Comparison of ENCODE assay signal across 12 mouse cellular contexts in the genomic region with DNA sequence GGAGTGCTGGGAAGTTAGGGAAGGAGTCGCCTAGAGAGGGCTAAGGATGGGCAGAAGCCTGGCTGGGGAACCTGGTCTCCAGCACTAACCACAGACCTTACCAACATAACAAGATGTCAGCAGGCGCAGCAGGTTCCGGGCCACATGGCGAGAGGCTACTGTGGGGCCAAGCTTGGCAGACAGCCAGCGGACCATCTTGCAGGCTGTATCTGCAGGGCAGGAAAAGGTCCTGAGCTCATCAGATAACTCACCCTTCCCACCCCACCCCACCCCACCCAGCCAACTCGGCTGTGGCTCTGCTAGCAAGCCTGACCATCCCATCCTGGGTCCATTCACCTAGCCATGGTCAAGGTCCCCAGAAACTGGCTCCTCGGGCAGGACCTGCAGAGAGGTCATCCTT. TPM values are rescaled to one million over a fixed set of nuclear protein-coding genes. Genes with fewer than 3 reads are reported as not detected.
DNase-seq lines count a peak whose midpoint lies in the region; ATAC-seq and TF ChIP-seq lines count a peak whose summit lies in the region.
"Had no signal": no experiment of that assay in that cellular context is flagged by ENCODE, and none has a peak within 500 bp of the region (broad histone marks: within the 10 kb centered on the region; RNA-seq: fewer than 3 reads in every experiment).

No protein-coding gene starts in this region.

- H3K27ac ChIP-seq in gastrocnemius, adult 2 months, result no peak overlapping the region

- intact Hi-C loops in gastrocnemius, adult 2 months (cut with DNase I), result no loop called here

- ATAC-seq in megakaryocyte-erythroid progenitor cell, adult 5-6 weeks (replicated peaks; ENCODE audit: low FRiP score, low TSS enrichment, poor library complexity, severe bottlenecking), result no peak
- ATAC-seq: Patski had no signal

- no peak for TF ChIP-seq CTCF in gastrocnemius, adult 2 months (IDR thresholded peaks at IDR 0.05)

- H3K4me3 ChIP-seq in gastrocnemius, adult 2 months, result no peak overlapping the region

- peak; percentile 90 for DNase-seq in heart, adult 11 months
- DNase-seq in heart, postnatal 4 days, result no peak
- peak; percentile 75 for DNase-seq in spleen, adult 12 weeks (ENCODE audit: low spot score)
- no peak for DNase-seq in spleen, adult 18-20 months
- peak; percentile 95 for DNase-seq in liver
- no peak for DNase-seq in embryo, embryonic 10 days (ENCODE audit: low spot score)
- DNase-seq in gastrocnemius, adult 2 months, result no peak
- DNase-seq: adrenal gland, postnatal 14 days; B cell, adult 2 months; kidney, postnatal 4 days had no signal

RNA-seq across cellular contexts. Expression of gene Wdr81, which starts 4.8 kb away (rescaled TPM):
- 1 to 10 TPM; 5.2 to 6.0 TPM for total RNA-seq in heart, postnatal 4 days (2021)
- 24.6 and 32.2 TPM in 2 replicates for total RNA-seq in megakaryocyte-erythroid progenitor cell, adult 5-6 weeks (2014; fragmentation: Nextera tagmentation)
- 7.1 and 23.4 TPM in 2 replicates for total RNA-seq in megakaryocyte-erythroid progenitor cell, adult 5-6 weeks (2017)
- 1 to 10 TPM; 4.9 to 6.4 TPM for total RNA-seq in gastrocnemius, adult 2 months (2021)

RNA-seq across cellular contexts. Expression of gene Serpinf2, which starts 10.3 kb away (rescaled TPM):
- under 1 TPM in 1 of 2 experiments, not detected in 1; 0.11 TPM for total RNA-seq in heart, postnatal 4 days (2021)
- 1.3 TPM in 1 of 2 replicates, not detected in the other for total RNA-seq in megakaryocyte-erythroid progenitor cell, adult 5-6 weeks (2014; fragmentation: Nextera tagmentation)
- total RNA-seq in megakaryocyte-erythroid progenitor cell, adult 5-6 weeks (2017), result not detected in 2 replicates
- total RNA-seq in gastrocnemius, adult 2 months (2021), result not detected

RNA-seq across cellular contexts. Expression of gene Tlcd2, which starts 11.8 kb away (rescaled TPM):
- 1 to 10 TPM; 6.1 to 6.7 TPM for total RNA-seq in heart, postnatal 4 days (2021)
- total RNA-seq in megakaryocyte-erythroid progenitor cell, adult 5-6 weeks (2014; fragmentation: Nextera tagmentation), result 13.8 and 19.9 TPM in 2 replicates
- total RNA-seq in megakaryocyte-erythroid progenitor cell, adult 5-6 weeks (2017), result 9.5 and 14.7 TPM in 2 replicates
- total RNA-seq in gastrocnemius, adult 2 months (2021), result 1 to 10 TPM; 2.6 to 3.1 TPM

RNA-seq across cellular contexts. Expression of gene Serpinf1, which starts 27.2 kb away (rescaled TPM):
- total RNA-seq in heart, postnatal 4 days (2021), result 10 to 100 TPM; 12.7 to 16.9 TPM
- 0.59 TPM in 1 of 2 replicates, not detected in the other for total RNA-seq in megakaryocyte-erythroid progenitor cell, adult 5-6 weeks (2014; fragmentation: Nextera tagmentation)
- 0.47 and 6.4 TPM in 2 replicates for total RNA-seq in megakaryocyte-erythroid progenitor cell, adult 5-6 weeks (2017)
- 100 to 1,000 TPM in 1 of 2 experiments, 10 to 100 TPM in 1; 55.5 to 168 TPM for total RNA-seq in gastrocnemius, adult 2 months (2021)

RNA-seq across cellular contexts. Expression of gene Prpf8, which starts 36.9 kb away (rescaled TPM):
- total RNA-seq in heart, postnatal 4 days (2021), result 100 to 1,000 TPM; 113 to 115 TPM
- total RNA-seq in megakaryocyte-erythroid progenitor cell, adult 5-6 weeks (2014; fragmentation: Nextera tagmentation), result 160 and 198 TPM in 2 replicates
- 118 and 144 TPM in 2 replicates for total RNA-seq in megakaryocyte-erythroid progenitor cell, adult 5-6 weeks (2017)
- total RNA-seq in gastrocnemius, adult 2 months (2021), result 10 to 100 TPM; 69.3 to 76.7 TPM

Comparison
In these comparisons a context has a peak if more than half of its experiments do, and no peak if none do; other contexts are left out.
1. DNase-seq: peak in heart, adult 11 months (single experiment), spleen, adult 12 weeks (single experiment) and liver (single experiment); none in heart, postnatal 4 days (single experiment), spleen, adult 18-20 months (0 of 2), embryo, embryonic 10 days (single experiment) and gastrocnemius, adult 2 months (single experiment).